Mouse (Mus musculus) embryo, embryonic 10 days (tissue): ENCODE data around the gene Nme6.

Source experiments
- DNase-seq: peaks from one replicate; pipeline ENCODE4 v3.0.0-alpha.2; 2015; ENCODE audit warnings: low spot score

Nme6 gene

GRCm38 (mm10) chr9:109874797-109875691 is 42.5 kb downstream of the Nme6 start, which contains the start of gene Cdc25a:
Cdc25a (plus strand) TSS chr9:109875579.
- DNase-seq = peak; percentile 99

GRCm38 (mm10) chr9:109875695-109876601 is 43.4 kb downstream of the Nme6 start:
- peak; percentile 43 for DNase-seq

GRCm38 (mm10) chr9:109876756-109877155 is 44.2 kb downstream of the Nme6 start:
- DNase-seq = no peak

GRCm38 (mm10) chr9:109877666-109878065 is 45.1 kb downstream of the Nme6 start:
- peak; percentile 38 for DNase-seq

- DNase-seq = no peak
Measured at GRCm38 (mm10) chr9:109879305-109879704, 46.8 kb downstream of the Nme6 start.

GRCm38 (mm10) chr9:109886259-109886658 is 53.7 kb downstream of the Nme6 start:
- no peak for DNase-seq

GRCm38 (mm10) chr9:109887321-109887720 is 54.8 kb downstream of the Nme6 start:
- no peak for DNase-seq

GRCm38 (mm10) chr9:109891501-109891900 is 59.0 kb downstream of the Nme6 start:
- DNase-seq = no peak
